Mouse (Mus musculus) G1E (cell line): ENCODE data around the gene Nek6. TPM values are rescaled to one million over a fixed set of nuclear protein-coding genes. Genes with fewer than 3 reads are reported as not detected.

Experiments used
- ATAC-seq: 2 replicates; pipeline ENCODE4 v1.8.0; 2016; ENCODE audit warnings: mild to moderate bottlenecking; ENCODE audit not compliant: insufficient number of reproducible peaks, poor library complexity, low FRiP score, severe bottlenecking; ENCODE audit errors: extremely low read depth
- DNase-seq: peaks from one replicate; pipeline ENCODE4 v3.0.0; 2012; ENCODE audit warnings: low spot score
- H3K27me3 ChIP-seq: 2 replicates; pipeline ENCODE4 v1.6.1; 2012; ENCODE audit warnings: mild to moderate bottlenecking, low read length, inconsistent platforms; ENCODE audit not compliant: insufficient read depth
- H3K36me3 ChIP-seq: replicated peaks from 2 replicates; pipeline ENCODE3; 2012; ENCODE audit warnings: mild to moderate bottlenecking, inconsistent platforms
- H3K4me1 ChIP-seq: 2 replicates; pipeline ENCODE4 v1.6.1; 2012; ENCODE audit warnings: low read depth, low read length, inconsistent platforms, mixed read lengths; ENCODE audit not compliant: insufficient read depth
- H3K4me3 ChIP-seq: 2 replicates; pipeline ENCODE4 v1.5.1; 2012; ENCODE audit warnings: low read depth, mild to moderate bottlenecking, inconsistent platforms, low read length, moderate library complexity, mixed read lengths
- H3K9me3 ChIP-seq: replicated peaks from 2 replicates; pipeline ENCODE4 v1.6.1; 2012; ENCODE audit warnings: inconsistent platforms
- CTCF ChIP-seq: IDR thresholded peaks from 2 replicates; pipeline ENCODE4 v1.5.1; 2012; ENCODE audit warnings: low read depth, low read length, inconsistent platforms, mixed read lengths
- GATA1 ChIP-seq: IDR thresholded peaks from 2 replicates; pipeline ENCODE4 v1.6.1; 2012; ENCODE audit warnings: borderline replicate concordance, low read length, inconsistent platforms, mixed read lengths
- GATA2 ChIP-seq: IDR thresholded peaks from 2 replicates; pipeline ENCODE4 v1.6.1; 2012; ENCODE audit warnings: low read depth, low read length, inconsistent platforms, borderline replicate concordance
- POLR2AphosphoS5 ChIP-seq: IDR thresholded peaks from 2 replicates; pipeline ENCODE4 v1.6.1; 2012; ENCODE audit warnings: low read depth, low read length, inconsistent platforms; ENCODE audit not compliant: insufficient replicate concordance
- TAL1 ChIP-seq: conservative IDR thresholded peaks from 2 replicates; pipeline ENCODE4 v1.6.1; 2012; ENCODE audit warnings: low read depth, low read length, inconsistent platforms, mixed read lengths
- polyA plus RNA-seq: library from polyadenylated mRNA; stranded (reverse); fragments of >175 nt; gene quantifications from 2 replicates; pipeline ENCODE4 v1.2.3, GENCODE M21; 2012
- total RNA-seq, 2 experiments: library from RNA; stranded (forward) in 1 of 2; stranded (reverse) in 1 of 2; fragments of 200-1000 nt in 1 of 2; fragments of >200 nt in 1 of 2; fragmentation: Nextera tagmentation in 1 of 2; gene quantifications; 2 replicates each; pipeline ENCODE4 v1.2.3; 2014 to 2017

Gene Nek6
- total and polyA plus RNA-seq, 3 experiments, result 95.8 to 180 (median 113) TPM

DNA sequence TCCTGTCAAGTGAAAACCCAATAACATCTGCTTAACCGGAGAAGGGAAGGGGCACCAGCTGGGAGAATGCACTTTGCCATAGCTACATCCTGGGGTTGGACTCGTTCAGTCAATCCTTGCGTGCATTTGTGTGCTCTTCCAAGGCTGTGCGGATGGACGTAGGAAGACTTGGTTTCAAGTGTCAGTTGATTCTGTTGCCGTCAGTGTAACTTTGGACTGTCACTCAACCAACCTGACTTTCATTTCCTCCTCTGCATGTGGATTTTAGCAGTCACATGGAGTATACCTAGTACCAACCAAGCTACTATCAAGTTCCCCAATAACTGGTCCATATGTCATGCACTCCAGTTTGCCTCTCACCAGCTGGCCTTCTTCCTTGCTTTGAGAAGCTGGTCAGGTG is 33.5 kb downstream of the Nek6 start:
- no peak overlapping the region for H3K4me3 ChIP-seq
- H3K27me3 ChIP-seq, result no peaks in the 10 kb centered on the region
- H3K4me1 ChIP-seq, result peaks cover 83% of the 10 kb centered on the region
- TF ChIP-seq CTCF (no peak), POLR2AphosphoS5 (no peak), GATA1 (no peak), TAL1 (no peak)
- peaks cover 87% of the 10 kb centered on the region for H3K36me3 ChIP-seq
- no peaks in the 10 kb centered on the region for H3K9me3 ChIP-seq
- no peak for ATAC-seq
- DNase-seq, result no peak

GRCm38 (mm10) chr2:38545706-38546105 is 34.3 kb downstream of the Nek6 start:
- H3K36me3 ChIP-seq, result peaks cover 87% of the 10 kb centered on the region
- DNase-seq (no peak), ATAC-seq (no peak)
- H3K4me1 ChIP-seq, result peaks cover 76% of the 10 kb centered on the region
- TF ChIP-seq POLR2AphosphoS5 (no peak), GATA1 (no peak), TAL1 (no peak), GATA2 (no peak), CTCF (no peak)
- no peak overlapping the region for H3K4me3 ChIP-seq
- H3K9me3 ChIP-seq, result no peaks in the 10 kb centered on the region
- H3K27me3 ChIP-seq, result no peaks in the 10 kb centered on the region

- DNase-seq, result no peak
- peaks cover 70% of the 10 kb centered on the region for H3K4me1 ChIP-seq
- TF ChIP-seq POLR2AphosphoS5 (no peak), CTCF (no peak), TAL1 (no peak), GATA1 (no peak), GATA2 (no peak)
- H3K4me3 ChIP-seq, result no peak overlapping the region
- peaks cover 87% of the 10 kb centered on the region for H3K36me3 ChIP-seq
- H3K9me3 ChIP-seq, result no peaks in the 10 kb centered on the region
- H3K27me3 ChIP-seq, result no peaks in the 10 kb centered on the region
- no peak for ATAC-seq
Measured at GRCm38 (mm10) chr2:38546222-38546621, 34.8 kb downstream of the Nek6 start.

DNA sequence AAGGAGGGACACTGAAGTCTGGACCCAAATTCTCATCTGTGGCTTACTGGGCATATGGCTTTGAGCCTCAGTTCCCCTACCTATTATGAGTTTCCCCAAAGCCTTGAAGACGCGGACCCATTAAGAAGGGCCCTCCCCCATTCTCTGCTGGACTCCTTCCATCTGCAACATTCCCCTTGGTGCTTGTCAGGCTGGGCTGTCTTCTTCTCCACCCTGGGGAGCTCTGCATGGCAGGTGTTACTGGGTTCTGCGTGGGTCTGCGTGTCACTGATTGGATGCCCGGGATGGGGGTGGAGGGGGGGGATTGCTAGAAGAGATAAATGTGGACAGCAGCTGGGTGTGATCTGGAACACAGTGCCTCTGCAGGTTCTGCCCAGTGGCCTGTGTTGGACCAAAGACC is 35.3 kb downstream of the Nek6 start:
- H3K4me1 ChIP-seq, result peaks cover 67% of the 10 kb centered on the region
- TF ChIP-seq TAL1 (no peak), POLR2AphosphoS5 (no peak), CTCF (no peak), GATA2 (no peak), GATA1 (no peak)
- DNase-seq, result no peak

GRCm38 (mm10) chr2:38547793-38548517 is 36.5 kb downstream of the Nek6 start:
- DNase-seq (no peak), ATAC-seq (no peak)
- H3K4me3 ChIP-seq, result no peak overlapping the region
- H3K36me3 ChIP-seq, result peaks cover 95% of the 10 kb centered on the region
- no peaks in the 10 kb centered on the region for H3K27me3 ChIP-seq
- H3K9me3 ChIP-seq, result no peaks in the 10 kb centered on the region
- TF ChIP-seq TAL1 (no peak), GATA2 (no peak), GATA1 (no peak), CTCF (no peak), POLR2AphosphoS5 (no peak)
- peaks cover 59% of the 10 kb centered on the region for H3K4me1 ChIP-seq

More for the DNA sequence above, 35.3 kb downstream of the Nek6 start:
- peaks cover 87% of the 10 kb centered on the region for H3K36me3 ChIP-seq
- no peaks in the 10 kb centered on the region for H3K9me3 ChIP-seq
- ATAC-seq, result no peak
- no peaks in the 10 kb centered on the region for H3K27me3 ChIP-seq
- H3K4me3 ChIP-seq, result no peak overlapping the region

GRCm38 (mm10) chr2:38552004-38552443 is 40.6 kb downstream of the Nek6 start:
- Histone ChIP-seq H3K4me3 (no peak overlapping the region), H3K4me1 (peaks cover 49% of the 10 kb centered on the region), H3K36me3 (peaks cover 94% of the 10 kb centered on the region), H3K27me3 (no peaks in the 10 kb centered on the region), H3K9me3 (no peaks in the 10 kb centered on the region)
- ATAC-seq (no peak), DNase-seq (no peak)
- TF ChIP-seq TAL1 (no peak), POLR2AphosphoS5 (no peak), CTCF (no peak), GATA2 (no peak), GATA1 (no peak)

- Histone ChIP-seq H3K36me3 (peaks cover 95% of the 10 kb centered on the region), H3K4me3 (no peak overlapping the region), H3K4me1 (peaks cover 43% of the 10 kb centered on the region), H3K27me3 (no peaks in the 10 kb centered on the region), H3K9me3 (no peaks in the 10 kb centered on the region)
- TF ChIP-seq POLR2AphosphoS5 (no peak), GATA2 (no peak)
- ATAC-seq (no peak), DNase-seq (no peak)
Measured at GRCm38 (mm10) chr2:38554226-38554995, 43.0 kb downstream of the Nek6 start.
